Mouse (Mus musculus): Measurements from ENCODE around the gene AA467197. TPM values are rescaled to one million over a fixed set of nuclear protein-coding genes. Genes with fewer than 3 reads are reported as not detected.
A peak's percentile ranks its signal among the peaks of the same experiment; 100 is the strongest.

The AA467197 gene
- polyA plus RNA-seq, 1 experiment from 2014 or later = not detected

GRCm38 (mm10) chr2:122652096-122653084 lies 15.6 kb downstream of the AA467197 start:
- no peak overlapping the region for H3K9ac ChIP-seq
- ATAC-seq (ENCODE audit: low FRiP score) = no peak
- no peaks in the 10 kb centered on the region for H3K27me3 ChIP-seq
- no peaks in the 10 kb centered on the region for H3K9me3 ChIP-seq
- H3K4me3 ChIP-seq = no peak overlapping the region
- H3K4me2 ChIP-seq = no peak overlapping the region
- H3K4me1 ChIP-seq (replicated peaks) = no peaks in the 10 kb centered on the region
- WGBS = 77% methylated on average over 17 of the region's 17 CpGs
- H3K27ac ChIP-seq = no peak overlapping the region
- no peaks in the 10 kb centered on the region for H3K36me3 ChIP-seq

GRCm38 (mm10) chr2:122656052-122656451 lies 19.3 kb downstream of the AA467197 start:
- H3K4me2 ChIP-seq = no peak overlapping the region
- ATAC-seq (ENCODE audit: low FRiP score) = no peak
- H3K27ac ChIP-seq = no peak overlapping the region
- 67% methylated on average over 2 of the region's 2 CpGs for WGBS
- H3K27me3 ChIP-seq = no peaks in the 10 kb centered on the region
- H3K36me3 ChIP-seq = no peaks in the 10 kb centered on the region
- no peaks in the 10 kb centered on the region for H3K9me3 ChIP-seq
- H3K9ac ChIP-seq = no peak overlapping the region
- no peaks in the 10 kb centered on the region for H3K4me1 ChIP-seq (replicated peaks)
- no peak overlapping the region for H3K4me3 ChIP-seq

GRCm38 (mm10) chr2:122656767-122657166 lies 20.0 kb downstream of the AA467197 start:
- no peak for ATAC-seq (ENCODE audit: low FRiP score)
- H3K4me2 ChIP-seq = no peak overlapping the region
- H3K9me3 ChIP-seq = no peaks in the 10 kb centered on the region
- no peaks in the 10 kb centered on the region for H3K4me1 ChIP-seq (replicated peaks)
- H3K36me3 ChIP-seq = no peaks in the 10 kb centered on the region
- no peak overlapping the region for H3K27ac ChIP-seq
- H3K4me3 ChIP-seq = no peak overlapping the region
- 64% methylated on average over 9 of the region's 9 CpGs for WGBS
- no peak overlapping the region for H3K9ac ChIP-seq
- H3K27me3 ChIP-seq = no peaks in the 10 kb centered on the region

DNA sequence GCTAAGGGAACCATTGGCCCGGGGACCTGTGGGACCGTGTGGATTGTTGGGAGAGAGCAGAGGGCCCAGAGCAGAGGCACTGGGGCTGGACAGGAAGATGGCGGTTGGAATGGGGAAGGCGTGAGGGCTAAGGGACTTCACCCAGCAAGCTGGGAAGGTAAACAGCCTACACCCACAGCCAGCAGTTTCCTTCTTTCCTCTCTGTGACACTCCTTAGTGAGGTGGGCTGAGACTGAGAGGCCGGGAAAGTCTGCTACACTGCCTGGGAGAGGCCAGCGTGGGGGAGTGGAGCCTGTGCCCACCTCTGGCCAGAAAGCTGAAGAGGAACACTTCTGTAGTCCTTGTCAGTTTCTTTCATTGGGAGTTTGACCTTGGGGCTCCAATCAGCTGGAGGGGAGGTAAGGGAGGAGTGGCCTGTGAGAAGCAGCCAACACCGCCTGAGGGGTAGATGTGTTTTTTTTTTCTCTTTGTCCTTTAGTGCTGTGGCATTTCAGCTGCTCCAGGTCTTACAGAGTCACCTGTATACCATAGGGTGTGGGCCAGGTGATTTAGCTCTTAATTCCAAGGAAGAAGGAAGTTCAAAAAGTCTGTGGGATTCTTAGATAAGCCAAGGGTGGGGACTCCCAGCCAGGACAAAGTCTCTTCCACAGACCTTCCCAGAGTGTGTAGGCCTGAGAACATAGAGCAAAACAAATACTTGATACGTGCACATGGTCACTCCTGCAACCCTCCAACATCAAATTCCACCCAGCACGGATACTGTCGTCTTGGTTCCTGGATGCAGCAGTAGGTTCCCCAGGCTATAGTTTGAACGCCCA lies 21.1 kb downstream of the AA467197 start:
- ATAC-seq (ENCODE audit: low FRiP score) = no peak
- Histone ChIP-seq H3K27ac (no peak overlapping the region), H3K9me3 (no peaks in the 10 kb centered on the region), H3K9ac (no peak overlapping the region), H3K4me3 (no peak overlapping the region), H3K4me1 (replicated peaks) (no peaks in the 10 kb centered on the region), H3K27me3 (no peaks in the 10 kb centered on the region), H3K4me2 (no peak overlapping the region), H3K36me3 (no peaks in the 10 kb centered on the region)
- WGBS = 94% methylated on average over 11 of the region's 11 CpGs

DNA sequence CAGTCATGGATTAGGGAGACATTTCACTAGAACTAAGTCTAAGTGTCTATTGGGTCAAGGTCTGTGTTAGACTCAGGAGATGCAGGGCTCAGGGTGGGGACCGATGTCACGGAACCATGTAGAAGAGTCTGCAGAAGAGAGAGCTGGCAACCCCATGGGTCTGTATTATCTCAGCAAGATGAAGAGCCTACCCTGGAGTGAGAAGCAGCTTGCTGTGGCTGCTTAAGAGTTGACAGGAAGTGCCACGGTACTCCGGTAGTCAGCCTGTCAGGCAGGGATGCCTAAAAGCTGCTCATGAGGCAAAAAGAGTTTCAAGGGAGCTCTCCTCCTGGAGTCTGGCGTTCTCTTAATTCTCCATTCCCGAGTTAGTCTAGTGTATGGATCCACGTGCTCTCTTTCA lies 23.0 kb downstream of the AA467197 start:
- Histone ChIP-seq H3K27ac (no peak overlapping the region), H3K27me3 (no peaks in the 10 kb centered on the region), H3K4me2 (no peak overlapping the region), H3K9me3 (no peaks in the 10 kb centered on the region), H3K4me3 (no peak overlapping the region), H3K36me3 (no peaks in the 10 kb centered on the region), H3K4me1 (replicated peaks) (no peaks in the 10 kb centered on the region), H3K9ac (no peak overlapping the region)
- WGBS = 95% methylated on average over 7 of the region's 7 CpGs
- ATAC-seq (ENCODE audit: low FRiP score) = no peak

DNA sequence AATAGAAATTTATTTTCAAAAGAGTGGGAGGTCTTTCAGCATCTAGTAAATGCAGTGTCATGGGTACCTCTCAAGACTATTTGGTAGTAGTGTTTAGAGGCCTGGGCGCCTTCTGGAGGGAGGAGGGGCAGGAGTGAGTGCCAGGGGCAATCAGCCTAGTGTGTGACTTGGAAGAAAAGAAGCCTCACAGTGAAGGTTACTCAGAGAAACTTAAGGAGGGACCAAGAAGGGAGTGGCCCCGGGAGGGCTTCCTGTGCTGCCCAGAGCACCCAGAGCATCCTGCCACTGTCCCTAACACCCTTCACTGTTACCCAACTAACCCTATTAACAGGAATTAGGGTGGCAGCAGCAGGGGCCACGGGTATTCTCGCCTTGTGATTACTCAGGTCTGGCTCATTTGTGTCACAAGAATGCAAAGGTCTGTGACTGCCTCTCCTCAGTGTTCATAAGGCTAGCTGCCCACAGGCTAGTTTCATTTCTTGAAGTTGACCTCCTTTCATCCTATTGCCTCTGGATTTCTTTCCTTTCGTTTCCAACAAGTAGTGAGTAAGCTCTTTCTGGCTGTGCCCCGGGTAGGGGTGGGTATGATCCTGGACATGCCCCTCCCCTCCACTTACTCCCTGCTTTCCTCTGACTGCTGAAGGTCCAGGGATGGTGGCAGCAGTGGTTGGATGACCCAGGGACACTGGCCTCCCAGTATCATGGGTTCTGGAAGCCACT lies 28.6 kb downstream of the AA467197 start:
- Histone ChIP-seq H3K27ac (no peak overlapping the region), H3K36me3 (no peaks in the 10 kb centered on the region), H3K27me3 (no peaks in the 10 kb centered on the region), H3K4me2 (no peak overlapping the region), H3K9ac (no peak overlapping the region), H3K9me3 (no peaks in the 10 kb centered on the region), H3K4me3 (no peak overlapping the region), H3K4me1 (replicated peaks) (no peaks in the 10 kb centered on the region)
- ATAC-seq (ENCODE audit: low FRiP score) = no peak
- 61% methylated on average over 6 of the region's 6 CpGs for WGBS

- H3K27me3 ChIP-seq = no peaks in the 10 kb centered on the region
- H3K9me3 ChIP-seq = no peaks in the 10 kb centered on the region
- no peak for ATAC-seq (ENCODE audit: low FRiP score)
- no peak overlapping the region for H3K4me3 ChIP-seq
- H3K9ac ChIP-seq = no peak overlapping the region
- no peaks in the 10 kb centered on the region for H3K36me3 ChIP-seq
- H3K27ac ChIP-seq = no peak overlapping the region
- WGBS = 50% methylated on average over 12 of the region's 12 CpGs
- no peak overlapping the region for H3K4me2 ChIP-seq
- H3K4me1 ChIP-seq (replicated peaks) = no peaks in the 10 kb centered on the region
These were observed 29.4 kb downstream of the AA467197 start for GRCm38 (mm10) chr2:122665973-122666875.

- Histone ChIP-seq H3K4me2 (no peak overlapping the region), H3K9ac (no peak overlapping the region), H3K4me1 (replicated peaks) (peaks cover 3% of the 10 kb centered on the region; the same call in 1 of the 2 replicates), H3K27ac (no peak overlapping the region), H3K4me3 (no peak overlapping the region), H3K36me3 (no peaks in the 10 kb centered on the region), H3K27me3 (no peaks in the 10 kb centered on the region), H3K9me3 (no peaks in the 10 kb centered on the region)
- no peak for ATAC-seq (ENCODE audit: low FRiP score)
- 61% methylated on average over 5 of the region's 5 CpGs for WGBS
These were observed 31.1 kb downstream of the AA467197 start for GRCm38 (mm10) chr2:122667856-122668255.

DNA sequence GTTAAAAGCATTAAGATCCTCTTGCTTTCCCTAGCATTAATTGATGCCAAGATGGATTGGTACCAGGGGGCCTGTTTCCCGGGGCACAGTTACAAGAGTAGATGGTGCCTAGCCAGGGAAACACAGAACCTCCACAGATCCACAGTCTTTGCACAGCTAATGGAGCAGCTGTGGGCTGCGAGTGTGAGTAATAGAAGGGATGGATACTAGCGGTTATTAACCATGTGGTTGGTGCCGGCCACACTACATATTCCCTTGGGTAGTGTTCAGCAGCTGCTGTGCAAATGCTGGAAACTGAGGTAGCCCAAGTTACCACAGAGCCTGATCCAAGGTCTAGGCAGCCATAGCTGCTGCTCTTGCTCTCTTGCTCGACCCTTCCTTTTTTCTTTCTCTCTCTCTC lies 34.9 kb downstream of the AA467197 start:
- Histone ChIP-seq H3K4me1 (replicated peaks) (peaks cover 3% of the 10 kb centered on the region; the same call in 1 of the 2 replicates), H3K27ac (no peak overlapping the region), H3K9ac (no peak overlapping the region), H3K27me3 (no peaks in the 10 kb centered on the region), H3K9me3 (no peaks in the 10 kb centered on the region), H3K36me3 (no peaks in the 10 kb centered on the region), H3K4me2 (no peak overlapping the region), H3K4me3 (no peak overlapping the region)
- ATAC-seq (ENCODE audit: low FRiP score) = peak; percentile 65; the same call in 1 of the 2 replicates
- 52% methylated on average over 5 of the region's 5 CpGs for WGBS

DNA sequence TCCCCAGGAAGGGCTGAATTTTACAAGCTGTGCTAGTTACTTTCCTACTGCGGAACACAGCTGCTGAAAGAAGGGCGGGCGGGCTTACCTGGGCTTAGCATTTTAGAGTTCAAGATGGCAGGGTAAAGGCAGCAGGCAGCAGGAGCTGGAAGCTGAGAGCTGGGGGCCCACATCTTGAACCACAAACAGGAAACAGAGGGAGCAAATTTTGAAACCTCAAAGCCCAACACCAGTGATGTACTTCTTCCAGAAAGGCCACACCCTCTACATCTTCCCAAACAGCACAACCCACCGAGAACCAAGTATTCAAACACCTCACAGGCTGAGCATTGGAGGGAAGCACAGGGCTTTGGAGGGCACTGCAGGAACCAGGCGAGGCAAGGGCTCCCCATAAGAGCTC lies 36.1 kb downstream of the AA467197 start:
- Histone ChIP-seq H3K27me3 (no peaks in the 10 kb centered on the region), H3K4me3 (no peak overlapping the region), H3K4me2 (no peak overlapping the region), H3K27ac (no peak overlapping the region), H3K9me3 (no peaks in the 10 kb centered on the region), H3K9ac (no peak overlapping the region), H3K36me3 (no peaks in the 10 kb centered on the region), H3K4me1 (replicated peaks) (peaks cover 3% of the 10 kb centered on the region; the same call in 1 of the 2 replicates)
- ATAC-seq (ENCODE audit: low FRiP score) = no peak
- WGBS = 76% methylated on average over 5 of the region's 5 CpGs

GRCm38 (mm10) chr2:122675126-122675525 lies 38.3 kb downstream of the AA467197 start:
- Histone ChIP-seq H3K4me2 (no peak overlapping the region), H3K4me3 (no peak overlapping the region), H3K9ac (no peak overlapping the region), H3K36me3 (no peaks in the 10 kb centered on the region), H3K4me1 (replicated peaks) (peaks cover 3% of the 10 kb centered on the region; the same call in 1 of the 2 replicates), H3K27me3 (no peaks in the 10 kb centered on the region), H3K9me3 (no peaks in the 10 kb centered on the region), H3K27ac (no peak overlapping the region)
- 97% methylated on average over 2 of the region's 2 CpGs for WGBS
- ATAC-seq (ENCODE audit: low FRiP score) = no peak

Data from hindbrain, embryonic 13.5 days (tissue).